Mouse (Mus musculus) megakaryocyte, embryonic 14.5 days (primary cell): ENCODE results near the gene 2310034C09Rik. TPM values are rescaled to one million over a fixed set of nuclear protein-coding genes. Genes with fewer than 3 reads are reported as not detected.
"Not testable (repeated sequence)": the region's sequence is repeated elsewhere in the genome, so short reads cannot be mapped to it uniquely, and the experiment has no call there.

ENCODE experiments used
- H3K27me3 ChIP-seq: replicated peaks from 2 replicates; pipeline ENCODE3; 2012; ENCODE audit warnings: inconsistent platforms
- H3K36me3 ChIP-seq: replicated peaks from 2 replicates; pipeline ENCODE3; 2012; ENCODE audit warnings: low read length, inconsistent platforms, mixed read lengths
- H3K4me1 ChIP-seq: 2 replicates; pipeline ENCODE4 v1.6.1; 2012; ENCODE audit warnings: inconsistent platforms
- H3K4me3 ChIP-seq: replicated peaks from 2 replicates; pipeline ENCODE3; 2012; ENCODE audit warnings: moderate library complexity, mild to moderate bottlenecking, inconsistent platforms
- H3K9me3 ChIP-seq: 2 replicates; pipeline ENCODE4 v1.6.1; 2012; ENCODE audit warnings: inconsistent platforms
- FLI1 ChIP-seq: IDR thresholded peaks from 2 replicates; pipeline ENCODE4 v1.6.1; 2012; ENCODE audit warnings: low read length, inconsistent platforms, mixed read lengths
- GATA1 ChIP-seq: IDR thresholded peaks from 3 replicates; pipeline ENCODE4 v1.6.1; 2012; ENCODE audit warnings: mixed read lengths, low read length, inconsistent platforms, borderline replicate concordance
- polyA plus RNA-seq: library from polyadenylated mRNA; stranded (reverse); fragments of >175 nt; gene quantifications from 2 replicates; pipeline ENCODE4 v1.2.3, GENCODE M21; 2012; ENCODE audit warnings: low replicate concordance; ENCODE audit not compliant: insufficient read depth

Gene 2310034C09Rik
- not detected in 2 replicates for polyA plus RNA-seq

DNA sequence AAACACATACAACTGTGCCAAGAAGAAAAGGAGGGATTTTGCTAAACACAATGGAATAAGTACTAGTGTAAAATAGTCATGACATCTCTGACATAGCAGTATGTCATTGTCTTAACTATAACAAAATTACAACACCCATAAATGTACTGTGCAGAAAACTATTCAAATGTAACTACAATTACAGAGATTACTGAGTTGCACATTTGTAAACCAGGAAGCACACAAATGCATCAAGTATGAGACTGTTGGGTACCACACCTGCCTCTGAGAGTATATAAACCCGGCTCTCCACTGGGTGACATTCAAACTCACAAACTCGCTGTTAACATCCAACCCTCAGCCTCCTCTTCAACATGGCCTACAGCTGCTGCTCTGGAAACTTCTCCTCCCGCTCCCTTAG lies at the start of gene 2310034C09Rik:
TSS of gene 2310034C09Rik (plus strand) at position 301 of the 400 bp plus-strand sequence.
- H3K4me1 ChIP-seq, result not testable (repeated sequence)

DNA sequence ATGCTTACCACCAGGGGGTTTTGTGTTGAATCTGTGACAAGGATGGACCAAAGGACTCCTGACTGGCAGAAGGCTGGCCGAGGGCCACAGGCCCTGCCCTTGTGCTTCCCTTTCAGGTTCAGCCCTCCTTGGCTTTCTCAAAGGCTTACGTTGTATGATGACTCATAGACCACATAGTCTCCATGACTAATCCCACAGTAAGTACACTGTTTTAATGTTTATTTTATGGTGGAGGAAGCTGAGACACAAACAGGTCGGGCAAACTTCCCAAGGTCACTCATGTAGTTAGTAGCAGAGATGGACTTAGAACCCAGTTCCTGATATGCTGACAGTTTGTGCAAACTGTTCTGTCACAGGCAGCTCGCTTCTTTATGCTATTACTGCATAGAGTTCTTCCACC lies 47.9 kb upstream of the 2310034C09Rik start:
- H3K9me3 ChIP-seq, result peaks cover 6% of the 10 kb centered on the region
- no peaks in the 10 kb centered on the region for H3K36me3 ChIP-seq
- TF ChIP-seq GATA1 (no peak), FLI1 (no peak)
- no peaks in the 10 kb centered on the region for H3K4me1 ChIP-seq
- no peak overlapping the region for H3K4me3 ChIP-seq
- no peaks in the 10 kb centered on the region for H3K27me3 ChIP-seq

More for the DNA sequence above, at the start of gene 2310034C09Rik:
- H3K9me3 ChIP-seq, H3K36me3 ChIP-seq, H3K27me3 ChIP-seq, H3K4me3 ChIP-seq: not testable (repeated sequence)

DNA sequence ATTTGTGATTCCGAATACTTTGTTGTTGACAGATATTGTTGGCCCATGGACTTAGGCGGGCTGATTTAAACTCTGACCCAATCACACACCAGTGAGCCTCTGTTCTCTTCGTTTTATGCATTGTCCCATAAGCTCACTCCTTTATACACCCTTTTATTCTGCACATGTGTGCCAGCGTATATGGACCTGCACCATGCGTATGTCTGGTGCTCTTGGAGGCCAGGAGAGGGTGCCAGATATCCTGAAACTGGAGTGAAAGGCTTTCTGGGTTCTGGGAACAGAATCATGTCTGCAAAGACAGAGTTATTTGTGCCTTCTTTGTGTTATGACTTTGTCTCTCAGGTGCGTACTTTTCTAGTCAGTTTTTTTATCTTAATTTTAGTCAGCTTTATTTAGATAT lies 47.4 kb upstream of the 2310034C09Rik start:
- Histone ChIP-seq H3K9me3 (peaks cover 6% of the 10 kb centered on the region), H3K36me3 (no peaks in the 10 kb centered on the region), H3K27me3 (no peaks in the 10 kb centered on the region), H3K4me1 (no peaks in the 10 kb centered on the region), H3K4me3 (no peak overlapping the region)
- no peak for TF ChIP-seq FLI1
- no peak for TF ChIP-seq GATA1

DNA sequence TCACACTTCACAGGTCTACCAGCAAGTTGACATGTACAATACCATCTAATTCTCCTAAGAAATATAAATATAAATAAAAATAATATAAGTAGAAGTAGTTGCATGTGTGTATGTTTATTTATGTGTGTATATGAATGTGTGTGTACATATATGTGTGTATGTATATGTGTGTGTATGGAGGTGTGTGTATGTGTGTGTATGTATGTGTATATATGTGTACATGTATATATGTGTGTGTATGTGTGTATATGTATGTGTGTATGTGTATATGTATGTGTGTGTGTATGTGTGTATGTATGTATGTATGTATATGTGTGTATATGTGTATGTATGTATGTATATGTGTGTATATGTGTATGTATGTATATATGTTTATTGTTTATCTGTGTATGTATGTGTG lies 42.1 kb upstream of the 2310034C09Rik start:
- TF ChIP-seq FLI1, result no peak
- no peak for TF ChIP-seq GATA1
- Histone ChIP-seq H3K36me3 (no peaks in the 10 kb centered on the region), H3K9me3 (no peaks in the 10 kb centered on the region; the same call in 1 of the 2 replicates), H3K27me3 (no peaks in the 10 kb centered on the region), H3K4me1 (no peaks in the 10 kb centered on the region), H3K4me3 (no peak overlapping the region)

DNA sequence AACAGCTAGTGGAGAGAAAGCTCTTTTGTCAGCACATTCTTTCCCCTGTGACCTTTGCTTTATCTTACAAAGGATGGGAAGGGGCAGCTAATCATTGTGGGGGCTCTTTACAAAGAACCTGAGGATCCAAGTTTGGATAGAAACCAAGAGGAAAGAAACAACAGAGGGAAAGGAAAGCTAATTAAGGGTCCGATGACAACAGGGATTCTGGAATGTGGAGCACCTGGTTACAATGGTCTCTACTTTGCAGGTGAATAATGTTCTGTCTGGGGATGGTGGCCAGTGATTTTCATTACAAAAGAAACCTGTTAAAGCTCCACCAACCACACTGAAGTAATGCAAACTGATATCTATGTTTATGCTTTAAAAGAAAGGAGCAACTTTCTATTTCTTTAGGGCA lies 38.6 kb upstream of the 2310034C09Rik start:
- Histone ChIP-seq H3K4me1 (no peaks in the 10 kb centered on the region), H3K27me3 (no peaks in the 10 kb centered on the region), H3K9me3 (no peaks in the 10 kb centered on the region), H3K4me3 (no peak overlapping the region), H3K36me3 (no peaks in the 10 kb centered on the region)
- TF ChIP-seq GATA1 (no peak), FLI1 (no peak)

DNA sequence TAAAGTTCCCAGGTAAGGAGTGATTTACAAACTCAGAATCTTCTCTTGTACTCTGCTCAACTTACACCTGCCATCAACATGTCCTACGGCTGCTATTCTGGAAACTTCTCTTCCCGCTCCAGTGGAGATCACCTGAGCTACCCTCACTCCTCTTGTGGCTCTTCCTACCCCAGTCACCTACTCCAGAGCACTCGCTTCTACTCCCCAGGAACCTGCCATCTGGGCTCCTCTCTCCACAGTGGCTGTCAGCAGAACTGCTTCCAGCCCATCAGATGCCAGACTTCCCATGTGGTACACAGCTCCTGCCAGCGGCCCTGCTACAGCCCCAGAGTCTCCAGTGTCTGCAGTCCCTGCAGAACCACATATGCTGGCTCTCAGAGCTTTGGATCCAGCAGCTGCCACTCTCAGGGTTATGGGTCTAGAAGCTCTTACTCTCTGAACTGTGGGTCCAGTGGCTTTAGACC lies 29.8 kb upstream of the 2310034C09Rik start, which contains the start of gene Krtap13-1:
TSS of gene Krtap13-1 (plus strand) at position 51 of the 464 bp plus-strand sequence.
- no peaks in the 10 kb centered on the region for H3K36me3 ChIP-seq

DNA sequence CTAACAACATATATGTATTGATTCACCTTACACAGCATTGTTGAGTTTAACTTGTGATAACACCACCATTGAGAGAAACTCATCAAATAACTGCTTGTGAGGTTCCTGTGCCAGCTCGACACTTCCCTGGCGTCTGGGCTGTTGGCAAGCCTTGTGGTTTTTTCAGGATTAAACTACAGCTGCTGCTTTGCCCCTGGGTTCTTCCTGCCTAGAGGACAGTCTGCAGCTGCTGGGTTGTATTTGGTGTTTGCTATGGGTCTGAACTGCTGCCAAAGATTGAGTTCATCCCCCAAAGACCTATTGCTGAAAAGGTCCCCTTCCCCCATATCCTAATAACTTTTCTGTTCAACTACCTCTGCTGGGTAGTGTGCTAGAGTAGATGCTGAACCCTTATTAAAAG lies 23.3 kb upstream of the 2310034C09Rik start:
- TF ChIP-seq GATA1, result no peak
- TF ChIP-seq FLI1, result no peak

More for the DNA sequence above, 29.8 kb upstream of the 2310034C09Rik start, which contains the start of gene Krtap13-1:
- TF ChIP-seq GATA1, result no peak
- TF ChIP-seq FLI1, result no peak
- Histone ChIP-seq H3K4me3 (no peak within 1 kb of the TSS), H3K9me3 (peaks cover 6% of the 10 kb centered on the region), H3K4me1 (no peaks in the 10 kb centered on the region), H3K27me3 (no peaks in the 10 kb centered on the region)

DNA sequence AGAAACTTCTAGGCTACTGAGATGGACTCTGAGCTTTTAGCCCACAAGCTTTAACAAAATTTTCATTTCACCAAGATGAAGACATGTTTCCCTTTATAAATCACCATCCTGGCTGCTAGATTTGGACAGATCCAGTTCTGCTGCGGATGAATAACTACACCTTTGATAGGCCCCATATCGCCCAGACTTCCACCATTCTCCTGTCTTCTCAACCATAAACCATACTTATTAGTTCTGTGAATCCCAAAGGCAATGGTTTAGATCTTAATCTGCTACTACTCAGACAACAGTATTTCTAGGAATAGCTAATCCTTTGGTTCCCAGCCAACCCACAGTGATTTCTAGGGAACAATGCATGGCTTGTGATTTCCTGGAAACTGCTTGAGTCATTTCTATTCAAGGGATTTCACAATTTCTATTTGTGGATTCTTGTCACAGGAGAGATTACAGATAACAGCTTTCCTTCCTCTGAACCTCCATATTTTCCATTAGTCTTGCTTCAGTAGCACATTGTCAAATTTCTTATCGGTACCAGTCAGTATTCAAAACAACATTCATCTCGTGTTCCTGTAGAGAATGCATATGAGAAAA lies 13.8 kb upstream of the 2310034C09Rik start:
- Histone ChIP-seq H3K9me3 (no peaks in the 10 kb centered on the region), H3K36me3 (no peaks in the 10 kb centered on the region), H3K4me1 (no peaks in the 10 kb centered on the region), H3K4me3 (no peak overlapping the region), H3K27me3 (no peaks in the 10 kb centered on the region)
- TF ChIP-seq GATA1 (no peak), FLI1 (no peak)

More for the DNA sequence above, 23.3 kb upstream of the 2310034C09Rik start:
- H3K4me3 ChIP-seq, result no peak overlapping the region
- no peaks in the 10 kb centered on the region for H3K27me3 ChIP-seq
- no peaks in the 10 kb centered on the region for H3K4me1 ChIP-seq
- H3K36me3 ChIP-seq, result no peaks in the 10 kb centered on the region
- H3K9me3 ChIP-seq, result no peaks in the 10 kb centered on the region

DNA sequence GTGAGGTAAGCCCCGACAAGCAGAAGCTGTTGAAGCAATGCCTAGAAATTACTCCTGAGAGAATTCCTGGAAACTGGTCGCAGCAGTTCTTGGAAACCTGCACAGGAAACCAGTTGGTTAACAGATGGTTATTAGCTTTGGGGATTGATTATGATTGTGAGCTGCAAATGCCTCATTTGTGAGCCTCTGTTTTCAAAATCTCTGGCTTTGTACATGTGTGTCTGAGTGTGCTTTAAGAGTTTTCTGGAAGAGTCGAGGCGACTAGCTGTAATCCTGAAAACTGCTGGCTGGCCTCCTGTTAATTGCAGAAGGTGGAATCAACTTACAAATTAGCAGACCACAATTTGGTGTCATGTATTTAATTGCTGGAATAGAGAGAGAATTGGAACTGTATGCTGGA lies 10.7 kb upstream of the 2310034C09Rik start:
- no peak for TF ChIP-seq FLI1
- no peak for TF ChIP-seq GATA1
- H3K4me3 ChIP-seq, result no peak overlapping the region
- H3K36me3 ChIP-seq, result no peaks in the 10 kb centered on the region
- H3K9me3 ChIP-seq, result no peaks in the 10 kb centered on the region
- H3K27me3 ChIP-seq, result no peaks in the 10 kb centered on the region
- no peaks in the 10 kb centered on the region for H3K4me1 ChIP-seq

DNA sequence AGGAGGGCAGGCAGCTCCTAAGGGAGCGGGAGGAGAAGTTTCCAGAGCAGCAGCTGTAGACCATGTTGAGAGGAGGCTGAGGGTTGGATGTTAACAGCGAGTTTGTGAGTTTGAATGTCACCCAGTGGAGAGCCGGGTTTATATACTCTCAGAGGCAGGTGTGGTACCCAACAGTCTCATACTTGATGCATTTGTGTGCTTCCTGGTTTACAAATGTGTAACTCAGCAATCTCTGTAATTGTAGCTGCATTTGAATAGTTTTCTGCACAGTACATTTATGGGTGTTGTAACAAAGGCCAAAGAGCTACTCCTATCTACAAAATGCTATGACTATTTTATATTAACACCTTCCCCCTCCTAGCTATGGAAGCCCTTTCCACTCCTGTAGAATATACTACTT lies 7.1 kb upstream of the 2310034C09Rik start, which contains the start of gene Krtap13:
TSS of gene Krtap13 (minus strand) at position 101 of the 400 bp plus-strand sequence.
- not testable (repeated sequence) for H3K36me3 ChIP-seq, H3K4me1 ChIP-seq, H3K27me3 ChIP-seq, H3K4me3 ChIP-seq, H3K9me3 ChIP-seq

DNA sequence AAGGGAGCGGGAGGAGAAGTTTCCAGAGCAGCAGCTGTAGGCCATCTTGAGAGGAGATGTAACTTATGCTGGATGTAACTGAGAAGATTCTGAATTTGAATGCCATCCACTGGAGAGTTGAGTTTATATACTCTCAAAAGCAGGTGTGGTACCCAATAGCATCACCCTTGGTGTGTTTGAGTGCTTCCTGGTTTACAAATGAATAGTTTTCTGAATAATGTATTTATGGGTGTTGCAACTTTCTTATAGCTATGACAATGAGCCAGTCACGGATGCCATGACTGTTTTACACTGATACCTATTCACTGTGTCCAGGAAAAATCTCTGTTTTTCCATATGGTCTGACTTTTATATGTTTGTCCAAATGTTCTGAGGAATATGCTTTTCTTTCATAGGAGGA lies 15.5 kb downstream of the 2310034C09Rik start, which contains the start of gene 2310057N15Rik:
TSS of gene 2310057N15Rik (minus strand) at position 101 of the 400 bp plus-strand sequence.
- Histone ChIP-seq H3K4me3 (no peak within 1 kb of the TSS), H3K27me3 (no peaks in the 10 kb centered on the region), H3K9me3 (peaks cover 9% of the 10 kb centered on the region), H3K4me1 (no peaks in the 10 kb centered on the region), H3K36me3 (no peaks in the 10 kb centered on the region)
- TF ChIP-seq GATA1, result no peak
- no peak for TF ChIP-seq FLI1
